Mouse (Mus musculus) large intestine, adult 2 months (tissue): ENCODE results near the gene Tcf23. TPM values are rescaled to one million over a fixed set of nuclear protein-coding genes. Genes with fewer than 3 reads are reported as not detected.
A peak's percentile ranks its signal among the peaks of the same experiment; 100 is the strongest.

Source experiments
- DNase-seq: peaks from one replicate; pipeline ENCODE4 v3.0.0-alpha.2; 2012; ENCODE audit warnings: low read depth, low spot score
- WGBS: fragments of 180-500 bp; shearing (Covaris S2); methylation state at CpG from one replicate; pipeline ENCODE4 v1.1.7; 2018; 5-methylcytosine and 5-hydroxymethylcytosine counted together
- polyA plus RNA-seq: library from polyadenylated mRNA; depleted of rRNA; stranded (reverse); fragments of >200 nt; gene quantifications from 2 replicates; pipeline ENCODE4 v1.2.3, GENCODE M21; 2012

Gene Tcf23
- polyA plus RNA-seq, 1 experiment: 0.33 TPM

GRCm38 (mm10) chr5:30948620-30949019 lies 19.8 kb upstream of the Tcf23 start:
- no peak for DNase-seq
- WGBS: 45% methylated on average over 5 of the region's 5 CpGs

GRCm38 (mm10) chr5:30949654-30950326 lies 18.7 kb upstream of the Tcf23 start:
- WGBS: under 1% methylated on average over 31 of the region's 31 CpGs
- DNase-seq: no peak

GRCm38 (mm10) chr5:30950451-30950850 lies 18.0 kb upstream of the Tcf23 start:
- WGBS: 60% methylated on average over 4 of the region's 4 CpGs

GRCm38 (mm10) chr5:30950922-30951321 lies 17.5 kb upstream of the Tcf23 start:
- WGBS: 66% methylated on average over 2 of the region's 2 CpGs
- no peak for DNase-seq

More at GRCm38 (mm10) chr5:30950451-30950850, 18.0 kb upstream of the Tcf23 start:
- no peak for DNase-seq

GRCm38 (mm10) chr5:30951706-30952105 lies 16.8 kb upstream of the Tcf23 start:
- WGBS: 45% methylated on average over 6 of the region's 6 CpGs
- DNase-seq: no peak

GRCm38 (mm10) chr5:30952551-30952950 lies 15.9 kb upstream of the Tcf23 start:
- WGBS: 78% methylated on average over 5 of the region's 5 CpGs
- no peak for DNase-seq

GRCm38 (mm10) chr5:30954065-30954464 lies 14.4 kb upstream of the Tcf23 start:
- 94% methylated on average over 6 of the region's 6 CpGs for WGBS
- no peak for DNase-seq

- DNase-seq: no peak
- WGBS: 95% methylated on average over 9 of the region's 9 CpGs
Observed at GRCm38 (mm10) chr5:30954556-30954955, 13.9 kb upstream of the Tcf23 start.

GRCm38 (mm10) chr5:30955751-30956150 lies 12.7 kb upstream of the Tcf23 start:
- DNase-seq: no peak

GRCm38 (mm10) chr5:30957891-30958290 lies 10.6 kb upstream of the Tcf23 start:
- 90% methylated on average over 6 of the region's 6 CpGs for WGBS
- DNase-seq: no peak

More at GRCm38 (mm10) chr5:30955751-30956150, 12.7 kb upstream of the Tcf23 start:
- 77% methylated on average over 6 of the region's 6 CpGs for WGBS

GRCm38 (mm10) chr5:30959198-30959854 lies 9.1 kb upstream of the Tcf23 start:
- WGBS: 9% methylated on average over 19 of the region's 19 CpGs
- no peak for DNase-seq

- DNase-seq: peak; percentile 92
- under 1% methylated on average over 56 of the region's 56 CpGs for WGBS
Observed at GRCm38 (mm10) chr5:30959966-30960501, 8.4 kb upstream of the Tcf23 start, which contains the start of gene Preb. Gene Preb, minus strand, starts transcription at chr5:30960361.

GRCm38 (mm10) chr5:30960814-30961213 lies 7.6 kb upstream of the Tcf23 start:
- no peak for DNase-seq
- WGBS: 86% methylated on average over 2 of the region's 2 CpGs

- WGBS: 58% methylated on average over 10 of the region's 10 CpGs
- DNase-seq: no peak
Observed at GRCm38 (mm10) chr5:30961545-30962505, 6.6 kb upstream of the Tcf23 start.

GRCm38 (mm10) chr5:30963916-30964315 lies 4.5 kb upstream of the Tcf23 start:
- WGBS: 87% methylated on average over 3 of the region's 3 CpGs
- DNase-seq: no peak

GRCm38 (mm10) chr5:30966189-30966588 lies 2.3 kb upstream of the Tcf23 start:
- 82% methylated on average over 4 of the region's 4 CpGs for WGBS
- DNase-seq: no peak

- WGBS: 36% methylated on average over 2 of the region's 2 CpGs
- DNase-seq: peak; percentile 78
Observed at GRCm38 (mm10) chr5:30969440-30969839, 978 bp downstream of the Tcf23 start.

GRCm38 (mm10) chr5:30974870-30975656 lies 6.6 kb downstream of the Tcf23 start:
- WGBS: 51% methylated on average over 9 of the region's 9 CpGs

GRCm38 (mm10) chr5:30982357-30982756 lies 13.9 kb downstream of the Tcf23 start:
- 31% methylated on average over 2 of the region's 2 CpGs for WGBS
- no peak for DNase-seq

More at GRCm38 (mm10) chr5:30974870-30975656, 6.6 kb downstream of the Tcf23 start:
- DNase-seq: no peak
